9 mouse cellular contexts compared by ENCODE assay signal in genomic region chr19:45229378-45230135, GRCm38 (mm10). TPM values are rescaled to one million over a fixed set of nuclear protein-coding genes. Genes with fewer than 3 reads are reported as not detected.
A peak's percentile ranks its signal among the peaks of the same experiment; 100 is the strongest.
DNase-seq lines count a peak whose midpoint lies in the region; ATAC-seq and TF ChIP-seq lines count a peak whose summit lies in the region.
"Had no signal": no experiment of that assay in that cellular context is flagged by ENCODE, and none has a peak within 500 bp of the region (broad histone marks: within the 10 kb centered on the region; RNA-seq: fewer than 3 reads in every experiment).

No protein-coding gene starts in this region.

- WGBS in liver, postnatal 0 days (ENCODE audit: insufficient replicate concordance): 1% methylated on average over 33 of the region's 33 CpGs

- H3K9ac ChIP-seq in liver, postnatal 0 days (replicated peaks): no peak overlapping the region

- H3K36me3 ChIP-seq in liver, postnatal 0 days (replicated peaks; ENCODE audit: insufficient read depth, low read length): no peaks in the 10 kb centered on the region

- DNase-seq in heart, adult 18-20 months: peak; percentile 37 to 52
- no peak for DNase-seq in heart, postnatal 25 days (ENCODE audit: low spot score)
- DNase-seq in MEL-GATA-1-ER (ENCODE audit: extremely low read depth, low read depth): peak; percentile 51
- peak; percentile 38 to 59 for DNase-seq in heart, postnatal 36 days
- no peak for DNase-seq in liver, postnatal 0 days
- no peak for DNase-seq in cerebellum, adult 8-10 months
- no peak for DNase-seq in left cerebral cortex, adult 9 months (ENCODE audit: low spot score in 2 of 2)
- DNase-seq in right cerebral cortex, postnatal 36 days (ENCODE audit: low spot score in 2 of 2): no peak

- no peak for TF ChIP-seq EP300 in liver, postnatal 0 days (IDR thresholded peaks at IDR 0.05; ENCODE audit: low read depth)

- peak overlapping the region; percentile 35 for H3K4me3 ChIP-seq in liver, postnatal 0 days (ENCODE audit: low read depth, low read length)

- H3K4me2 ChIP-seq in liver, postnatal 0 days (ENCODE audit: low read depth, low read length): peak overlapping the region; percentile 59

- intact Hi-C loops in heart, postnatal 25 days (cut with DNase I): loop anchor here (5.0 kb wide), 2 partner anchors 72 to 472 kb away; partner anchors contain the start of gene Pax2
- intact Hi-C loops in heart, postnatal 36 days (cut with DNase I): loop anchor here (2.0 to 10.0 kb wide), 3 partner anchors 13 to 1625 kb away; no protein-coding TSS in a partner anchor

- ATAC-seq in liver, postnatal 0 days: no peak

- TF ChIP-seq CTCF in liver, postnatal 0 days (IDR thresholded peaks at IDR 0.05; ENCODE audit: low read depth): no peak

- H3K9me3 ChIP-seq in liver, postnatal 0 days (ENCODE audit: low read length): no peaks in the 10 kb centered on the region

- H3K27ac ChIP-seq in liver, postnatal 0 days (ENCODE audit: low read depth): no peak overlapping the region

- H3K27me3 ChIP-seq in liver, postnatal 0 days (ENCODE audit: insufficient read depth, low read length): peaks cover 100% of the 10 kb centered on the region

- peaks cover 10% of the 10 kb centered on the region; the same call in 1 of the 2 replicates for H3K4me1 ChIP-seq in liver, postnatal 0 days (ENCODE audit: insufficient read depth)

RNA-seq across cellular contexts. Expression of gene Lbx1, which starts 6.1 kb away (rescaled TPM):
- under 1 TPM in 1 of 2 experiments, not detected in 1; 0.18 TPM for total RNA-seq in heart, adult 18-20 months (2021)
- under 1 TPM in 1 of 2 experiments, not detected in 1; 0.29 TPM for total RNA-seq in heart, postnatal 25 days (2021)
- total RNA-seq in heart, postnatal 36 days (2021): under 1 TPM in 1 of 2 experiments, not detected in 1; 0.11 TPM
- polyA plus RNA-seq in liver, postnatal 0 days (2015; fragmentation: Nextera tagmentation; extraction: Ambion mirVana): 0.04 TPM in 1 of 2 replicates, not detected in the other
- total RNA-seq: CH12.LX had no signal

Comparison
In these comparisons a context has a peak if more than half of its experiments do, and no peak if none do; other contexts are left out.
1. DNase-seq: peak in heart, adult 18-20 months (2 of 2), MEL-GATA-1-ER (single experiment) and heart, postnatal 36 days (2 of 2); none in heart, postnatal 25 days (single experiment), liver, postnatal 0 days (single experiment), cerebellum, adult 8-10 months (single experiment), left cerebral cortex, adult 9 months (0 of 2) and right cerebral cortex, postnatal 36 days (0 of 2).